Mouse (Mus musculus): ENCODE data around the gene Bco1. TPM values are rescaled to one million over a fixed set of nuclear protein-coding genes. Genes with fewer than 3 reads are reported as not detected.

The Bco1 gene
- polyA plus RNA-seq, 1 experiment from 2014 or later: not detected

DNA sequence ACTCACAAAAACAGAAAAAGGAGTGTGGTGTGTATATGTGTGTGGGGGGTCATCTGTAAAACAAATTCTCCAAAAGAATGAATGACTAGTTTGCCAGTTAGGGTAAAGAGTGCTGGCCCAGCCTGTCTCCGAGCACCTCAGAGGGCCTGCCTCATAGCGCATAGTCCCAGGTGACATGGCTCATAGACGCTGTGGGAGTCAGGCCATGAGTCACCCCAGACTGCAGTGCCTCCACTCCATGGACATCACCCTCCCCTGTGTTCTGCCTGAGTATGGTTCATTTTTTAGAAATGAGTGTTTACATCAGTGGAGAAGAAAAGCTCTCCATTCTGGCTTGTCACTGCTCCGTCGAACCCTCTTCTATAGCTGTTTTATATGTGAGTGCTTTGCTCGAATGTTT lies 83.0 kb downstream of the Bco1 start:
- Histone ChIP-seq H3K36me3 (ENCODE audit: control insufficient read depth, insufficient read depth, low read length) (no peaks in the 10 kb centered on the region), H3K4me1 (ENCODE audit: control insufficient read depth, insufficient read depth, low read length) (no peaks in the 10 kb centered on the region), H3K4me3 (ENCODE audit: low read depth, low read length) (no peak overlapping the region), H3K27ac (ENCODE audit: low read depth, low read length) (no peak overlapping the region), H3K9ac (ENCODE audit: low read length) (no peak overlapping the region), H3K4me2 (ENCODE audit: low read length) (no peak overlapping the region), H3K9me3 (replicated peaks; ENCODE audit: control insufficient read depth, low read length) (no peaks in the 10 kb centered on the region), H3K27me3 (replicated peaks; ENCODE audit: control insufficient read depth, insufficient read depth, low read length) (no peaks in the 10 kb centered on the region)
- no peak for DNase-seq (ENCODE audit: low spot score)
- WGBS: 88% methylated on average over 6 of the region's 6 CpGs
- ATAC-seq: no peak

DNA sequence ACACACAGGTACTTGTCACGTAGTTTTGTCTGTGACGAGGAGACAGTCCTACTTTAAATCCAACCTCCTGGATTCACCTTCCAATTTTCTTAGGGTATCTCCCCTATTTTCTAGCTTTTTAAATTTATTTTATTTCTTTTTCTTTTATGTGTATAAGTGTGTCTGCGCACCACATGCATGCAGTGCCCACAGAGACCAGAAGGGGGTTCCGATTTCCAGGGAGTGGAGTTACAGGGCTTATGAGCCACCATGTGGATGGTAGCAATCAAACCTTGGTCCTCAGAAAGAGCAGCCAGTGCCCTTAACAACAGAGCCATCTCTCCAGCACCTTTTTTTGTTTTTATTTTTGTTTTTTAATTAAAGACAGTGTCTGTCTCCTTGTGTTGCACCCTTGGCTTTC lies 87.1 kb downstream of the Bco1 start:
- Histone ChIP-seq H3K36me3 (ENCODE audit: control insufficient read depth, insufficient read depth, low read length) (peaks cover 24% of the 10 kb centered on the region), H3K9ac (ENCODE audit: low read length) (no peak overlapping the region), H3K9me3 (replicated peaks; ENCODE audit: control insufficient read depth, low read length) (no peaks in the 10 kb centered on the region), H3K4me2 (ENCODE audit: low read length) (no peak overlapping the region), H3K4me3 (ENCODE audit: low read depth, low read length) (no peak overlapping the region), H3K27ac (ENCODE audit: low read depth, low read length) (no peak overlapping the region), H3K27me3 (replicated peaks; ENCODE audit: control insufficient read depth, insufficient read depth, low read length) (no peaks in the 10 kb centered on the region), H3K4me1 (ENCODE audit: control insufficient read depth, insufficient read depth, low read length) (no peaks in the 10 kb centered on the region)
- 96% methylated on average over 4 of the region's 4 CpGs for WGBS
- DNase-seq (ENCODE audit: low spot score) (no peak), ATAC-seq (no peak)

Other genes starting within 250 kb of the Bco1 start
- gene Cmc2, start 174.4 kb upstream of the Bco1 start, polyA plus RNA-seq (2014; fragmentation: Nextera tagmentation; extraction: Ambion mirVana): 43.1 and 52.6 TPM in 2 replicates
- 18.5 and 23.7 TPM in 2 replicates for gene Cenpn, start 174.1 kb upstream of the Bco1 start, polyA plus RNA-seq (2014; fragmentation: Nextera tagmentation; extraction: Ambion mirVana)
- gene Atmin, start 152.5 kb upstream of the Bco1 start, polyA plus RNA-seq (2014; fragmentation: Nextera tagmentation; extraction: Ambion mirVana): 16.4 and 16.9 TPM in 2 replicates
- 3.9 TPM in 2 replicates for gene 1700030J22Rik, start 116.9 kb upstream of the Bco1 start, polyA plus RNA-seq (2014; fragmentation: Nextera tagmentation; extraction: Ambion mirVana)
- gene Gcsh, start 102.3 kb upstream of the Bco1 start, polyA plus RNA-seq (2014; fragmentation: Nextera tagmentation; extraction: Ambion mirVana): 85.8 and 112 TPM in 2 replicates
- not detected in 2 replicates for gene Pkd1l2, start 13.4 kb upstream of the Bco1 start, polyA plus RNA-seq (2014; fragmentation: Nextera tagmentation; extraction: Ambion mirVana)
- gene Gan, start 62.3 kb downstream of the Bco1 start, polyA plus RNA-seq (2014; fragmentation: Nextera tagmentation; extraction: Ambion mirVana): 3.3 and 4.4 TPM in 2 replicates
- gene Cmip, start 161.2 kb downstream of the Bco1 start, polyA plus RNA-seq (2014; fragmentation: Nextera tagmentation; extraction: Ambion mirVana): 57.4 and 69.6 TPM in 2 replicates

Measured in forebrain, embryonic 14.5 days (tissue).